Comparison of ENCODE assay signal across 18 mouse cellular contexts in genomic region chr4:134138857-134139256, GRCm38 (mm10). TPM values are rescaled to one million over a fixed set of nuclear protein-coding genes. Genes with fewer than 3 reads are reported as not detected.
DNase-seq lines count a peak whose midpoint lies in the region; TF ChIP-seq lines count a peak whose summit lies in the region.
"Had no signal": no experiment of that assay in that cellular context is flagged by ENCODE, and none has a peak within 500 bp of the region (broad histone marks: within the 10 kb centered on the region; RNA-seq: fewer than 3 reads in every experiment).

No protein-coding gene starts in this region.

- H3K4me3 ChIP-seq in left cerebral cortex, adult 2 months = no peak overlapping the region
- H3K4me3 ChIP-seq: embryonic facial prominence, embryonic 12.5 days; erythroblast, embryonic 14.5 days; forebrain, embryonic 13.5 days; limb, embryonic 13.5 days had no signal

- intact Hi-C loops in left cerebral cortex, adult 2 months (cut with DNase I) = no loop called here
- intact Hi-C loops in left cerebral cortex, postnatal 25 days (cut with DNase I) = no loop called here

- no peak for DNase-seq in left cerebral cortex, adult 2 months (ENCODE audit: extremely low spot score in 1 of 2, low spot score in 2 of 2)
- DNase-seq in left cerebral cortex, postnatal 25 days (ENCODE audit: low spot score in 2 of 2) = no peak
- DNase-seq in 3T3-L1 (ENCODE audit: low read depth, low spot score) (peak; percentile 45), A20 (ENCODE audit: low read depth, low spot score) (peak; percentile 50), R1 (ENCODE audit: low read depth, low spot score) (peak; percentile 71)
- no peak for DNase-seq in adrenal gland, adult 2 months
- no peak for DNase-seq in adrenal gland, adult 8-10 months
- DNase-seq in thymus, postnatal 10 days (ENCODE audit: low spot score in 2 of 2) = no peak
- DNase-seq: cerebellum, adult 9-11 months; gastrocnemius, postnatal 14 days; kidney, adult 18-20 months; kidney, postnatal 14 days; lung, adult 2 months; lung, postnatal 4 days had no signal

- H3K27ac ChIP-seq in left cerebral cortex, adult 2 months = no peak overlapping the region
- H3K27ac ChIP-seq: embryonic facial prominence, embryonic 12.5 days; forebrain, embryonic 13.5 days; limb, embryonic 13.5 days had no signal

- peak; percentile 2 for TF ChIP-seq CTCF in left cerebral cortex, adult 2 months (IDR thresholded peaks at IDR 0.05)

RNA-seq across cellular contexts. Expression of gene Sh3bgrl3, which starts 10.3 kb away (rescaled TPM):
- total RNA-seq in left cerebral cortex, adult 2 months (2021) = 100 to 1,000 TPM; 185 to 191 TPM
- 100 to 1,000 TPM; 212 to 218 TPM for total RNA-seq in left cerebral cortex, postnatal 25 days (2021)
- 100 to 1,000 TPM in 1 of 2 experiments, 10 to 100 TPM in 1; 99.6 to 109 TPM for total RNA-seq in adrenal gland, adult 2 months (2021)
- 380 and 502 TPM in 2 replicates for polyA plus RNA-seq in adrenal gland, adult 2 months (2012; rRNA removed)
- 100 to 1,000 TPM in 2 of 4 experiments, 10 to 100 TPM in 2; 81.0 to 121 (median 98.4) TPM for total RNA-seq in adrenal gland, adult 8-10 months (2022)

RNA-seq across cellular contexts. Expression of gene Ubxn11, which starts 36.5 kb away (rescaled TPM):
- 10 to 100 TPM; 39.7 to 47.1 TPM for total RNA-seq in left cerebral cortex, adult 2 months (2021)
- 10 to 100 TPM; 29.5 to 34.7 TPM for total RNA-seq in left cerebral cortex, postnatal 25 days (2021)
- 1 to 10 TPM; 5.4 to 6.7 TPM for total RNA-seq in adrenal gland, adult 2 months (2021)
- polyA plus RNA-seq in adrenal gland, adult 2 months (2012; rRNA removed) = 7.5 and 10.1 TPM in 2 replicates
- 10 to 100 TPM in 2 of 4 experiments, 1 to 10 TPM in 2; 6.0 to 21.7 (median 13.2) TPM for total RNA-seq in adrenal gland, adult 8-10 months (2022)

RNA-seq across cellular contexts. Expression of gene Cd52, which starts 44.0 kb away (rescaled TPM):
- total RNA-seq in left cerebral cortex, adult 2 months (2021) = 1 to 10 TPM; 2.6 to 3.3 TPM
- 1 to 10 TPM; 1.6 to 3.4 TPM for total RNA-seq in left cerebral cortex, postnatal 25 days (2021)
- 10 to 100 TPM; 17.0 to 23.2 TPM for total RNA-seq in adrenal gland, adult 2 months (2021)
- 9.5 and 9.7 TPM in 2 replicates for polyA plus RNA-seq in adrenal gland, adult 2 months (2012; rRNA removed)
- 10 to 100 TPM; 13.4 to 23.4 (median 19.6) TPM for total RNA-seq in adrenal gland, adult 8-10 months (2022)

RNA-seq across cellular contexts. Expression of gene Cep85, which starts 48.1 kb away (rescaled TPM):
- 10 to 100 TPM; 14.9 to 16.5 TPM for total RNA-seq in left cerebral cortex, adult 2 months (2021)
- total RNA-seq in left cerebral cortex, postnatal 25 days (2021) = 10 to 100 TPM; 12.2 to 13.6 TPM
- total RNA-seq in adrenal gland, adult 2 months (2021) = 10 to 100 TPM; 14.4 to 17.5 TPM
- 27.3 and 36.1 TPM in 2 replicates for polyA plus RNA-seq in adrenal gland, adult 2 months (2012; rRNA removed)
- total RNA-seq in adrenal gland, adult 8-10 months (2022) = 10 to 100 TPM; 11.4 to 31.1 (median 21.4) TPM

Comparison
In these comparisons a context has a peak if more than half of its experiments do, and no peak if none do; other contexts are left out.
1. DNase-seq: peak in 3T3-L1 (single experiment), A20 (single experiment) and R1 (single experiment); none in left cerebral cortex, adult 2 months (0 of 2), left cerebral cortex, postnatal 25 days (0 of 2), adrenal gland, adult 2 months (single experiment), adrenal gland, adult 8-10 months (single experiment) and thymus, postnatal 10 days (0 of 2).